Mouse (Mus musculus) bone marrow macrophage, adult 2 months (primary cell): ENCODE data around the gene Syt5. TPM values are rescaled to one million over a fixed set of nuclear protein-coding genes. Genes with fewer than 3 reads are reported as not detected.
"Not testable (repeated sequence)": the region's sequence is repeated elsewhere in the genome, so short reads cannot be mapped to it uniquely, and the experiment has no call there.

Experiments used
- H3K27ac ChIP-seq: 2 replicates; pipeline ENCODE4 v1.5.1; 2012; ENCODE audit warnings: low read depth, low read length; ENCODE audit not compliant: insufficient read depth
- H3K4me1 ChIP-seq: 2 replicates; pipeline ENCODE4 v1.6.1; 2012; ENCODE audit warnings: low read length; ENCODE audit not compliant: control insufficient read depth, insufficient read depth
- H3K4me3 ChIP-seq: 2 replicates; pipeline ENCODE4 v1.5.1; 2012; ENCODE audit warnings: mild to moderate bottlenecking, low read length, moderate library complexity; ENCODE audit not compliant: insufficient read depth
- CTCF ChIP-seq: IDR thresholded peaks from 2 replicates; pipeline ENCODE4 v1.5.1; 2012; ENCODE audit warnings: low read depth, mild to moderate bottlenecking, low read length, moderate library complexity
- POLR2A ChIP-seq: IDR thresholded peaks from 2 replicates; pipeline ENCODE4 v1.6.1; 2012; ENCODE audit warnings: mild to moderate bottlenecking, low read depth, low read length, borderline replicate concordance
- polyA plus RNA-seq: library from polyadenylated mRNA; stranded (reverse); fragments of >200 nt; gene quantifications from 2 replicates; pipeline ENCODE4 v1.2.4, GENCODE M21; 2012; ENCODE audit not compliant: missing spikeins, insufficient read depth, insufficient read length

Syt5 gene
- polyA plus RNA-seq: not detected in 2 replicates

GRCm38 (mm10) chr7:4547221-4547641 lies at the start of gene Syt5:
TSS of gene Syt5 (minus strand) at chr7:4547541.
- Histone ChIP-seq H3K27ac (no peak within 1 kb of the TSS), H3K4me1 (no peaks in the 10 kb centered on the region), H3K4me3 (no peak within 1 kb of the TSS)
- no peak for TF ChIP-seq CTCF
- TF ChIP-seq POLR2A: no peak

DNA sequence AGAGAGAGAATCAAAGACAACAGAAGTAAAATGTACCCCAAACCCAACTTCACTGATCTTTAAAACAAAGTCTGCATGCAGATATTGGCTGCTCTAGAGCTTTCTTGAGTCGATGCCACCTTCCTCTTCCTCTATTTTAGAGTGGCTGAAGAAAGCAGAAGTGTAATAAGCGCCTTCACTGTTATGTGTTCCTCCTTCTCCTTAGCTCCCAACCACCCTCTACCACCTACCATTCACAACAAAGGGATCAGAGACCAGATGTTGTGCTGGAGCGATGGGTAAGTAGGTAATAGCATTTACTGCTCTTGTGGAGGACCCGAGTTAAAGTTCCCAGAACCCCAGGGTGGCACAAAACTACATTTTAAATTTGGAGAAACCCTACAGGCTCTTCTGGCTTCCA lies 49.7 kb upstream of the Syt5 start:
- H3K4me1 ChIP-seq, H3K27ac ChIP-seq, H3K4me3 ChIP-seq: not testable (repeated sequence)

DNA sequence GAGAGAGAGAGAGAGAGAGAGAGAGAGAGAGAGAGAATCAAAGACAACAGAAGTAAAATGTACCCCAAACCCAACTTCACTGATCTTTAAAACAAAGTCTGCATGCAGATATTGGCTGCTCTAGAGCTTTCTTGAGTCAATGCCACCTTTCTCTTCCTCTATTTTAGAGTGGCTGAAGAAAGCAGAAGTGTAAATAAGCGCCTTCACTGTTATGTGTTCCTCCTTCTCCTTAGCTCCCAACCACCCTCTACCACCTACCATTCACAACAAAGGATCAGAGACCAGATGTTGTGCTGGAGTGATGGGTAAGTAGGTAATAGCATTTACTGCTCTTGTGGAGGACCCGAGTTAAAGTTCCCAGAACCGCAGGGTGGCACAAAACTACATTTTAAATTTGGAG lies 34.1 kb upstream of the Syt5 start:
- not testable (repeated sequence) for H3K4me3 ChIP-seq, H3K4me1 ChIP-seq, H3K27ac ChIP-seq

- H3K27ac ChIP-seq, H3K4me1 ChIP-seq, H3K4me3 ChIP-seq: not testable (repeated sequence)
Observed at GRCm38 (mm10) chr7:4572361-4572760, 25.0 kb upstream of the Syt5 start.

DNA sequence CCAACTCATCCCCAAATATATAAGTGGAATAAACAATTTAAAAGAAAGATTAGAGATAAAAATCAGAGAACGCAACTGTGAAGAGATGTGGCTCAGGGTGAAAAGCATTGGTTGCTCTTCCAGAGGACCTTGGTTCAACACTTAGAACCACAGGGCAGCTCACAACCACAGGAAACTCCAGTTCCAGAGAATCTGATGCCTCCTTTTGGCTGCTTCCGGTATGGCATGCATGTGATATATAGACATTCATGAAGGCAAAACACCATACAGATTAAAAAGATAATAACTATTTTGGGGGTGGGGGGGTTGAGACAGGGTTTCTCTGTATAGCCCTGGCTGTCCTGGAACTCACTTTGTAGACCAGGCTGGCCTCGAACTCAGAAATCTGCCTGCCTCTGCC lies 15.3 kb upstream of the Syt5 start:
- Histone ChIP-seq H3K27ac (no peak overlapping the region), H3K4me3 (no peak overlapping the region), H3K4me1 (no peaks in the 10 kb centered on the region)
- no peak for TF ChIP-seq POLR2A
- no peak for TF ChIP-seq CTCF

- Histone ChIP-seq H3K27ac (no peak overlapping the region), H3K4me3 (no peak overlapping the region), H3K4me1 (no peaks in the 10 kb centered on the region)
- no peak for TF ChIP-seq CTCF
- no peak for TF ChIP-seq POLR2A
Observed at GRCm38 (mm10) chr7:4557167-4557560, 9.8 kb upstream of the Syt5 start.

GRCm38 (mm10) chr7:4556256-4557166 lies 9.2 kb upstream of the Syt5 start:
- Histone ChIP-seq H3K27ac (no peak overlapping the region), H3K4me1 (no peaks in the 10 kb centered on the region), H3K4me3 (no peak overlapping the region)
- TF ChIP-seq CTCF: peak; percentile 84; the same call in 1 of the 2 replicates
- no peak for TF ChIP-seq POLR2A

DNA sequence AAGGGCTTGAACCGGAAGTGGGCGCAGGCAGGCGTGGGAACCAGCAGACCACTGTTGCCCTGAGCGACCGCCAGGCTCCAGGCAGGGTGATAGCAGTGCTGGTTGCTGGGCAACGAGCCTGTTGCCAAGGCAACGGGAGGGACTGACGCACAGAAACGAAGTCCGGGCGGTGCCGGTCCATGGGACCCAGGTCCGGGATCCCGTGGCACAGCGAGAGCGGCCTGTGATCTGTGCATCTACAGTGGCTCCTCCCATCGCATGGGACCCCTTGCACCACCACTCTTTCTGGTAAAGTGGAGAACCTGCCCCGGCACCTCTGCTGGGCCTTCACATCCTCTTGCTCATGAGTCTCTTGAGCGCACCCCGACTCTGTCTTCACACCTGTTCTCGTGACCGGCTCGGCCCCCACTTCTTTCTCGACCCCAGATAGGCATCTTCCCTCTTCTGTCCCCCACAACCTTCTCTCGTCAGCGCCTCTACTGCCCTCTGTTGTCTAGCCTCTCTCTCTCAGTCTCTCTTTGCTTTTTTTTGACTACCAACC lies 680 bp downstream of the Syt5 start:
- H3K27ac ChIP-seq: no peak overlapping the region
- TF ChIP-seq CTCF (no peak), POLR2A (no peak)
- no peak overlapping the region for H3K4me3 ChIP-seq
- H3K4me1 ChIP-seq: no peaks in the 10 kb centered on the region

GRCm38 (mm10) chr7:4546050-4546449 lies 1.3 kb downstream of the Syt5 start:
- TF ChIP-seq POLR2A (no peak), CTCF (no peak)

GRCm38 (mm10) chr7:4542013-4542412 lies 5.3 kb downstream of the Syt5 start:
- TF ChIP-seq POLR2A (no peak), CTCF (no peak)
- no peak overlapping the region for H3K4me3 ChIP-seq
- H3K4me1 ChIP-seq: no peaks in the 10 kb centered on the region
- H3K27ac ChIP-seq: no peak overlapping the region

More at GRCm38 (mm10) chr7:4546050-4546449, 1.3 kb downstream of the Syt5 start:
- H3K4me1 ChIP-seq: no peaks in the 10 kb centered on the region
- no peak overlapping the region for H3K27ac ChIP-seq
- H3K4me3 ChIP-seq: no peak overlapping the region
